Mouse (Mus musculus) right cerebral cortex, postnatal 36 days (tissue): ENCODE measurements around the gene Procr.
"Not testable (repeated sequence)": the region's sequence is repeated elsewhere in the genome, so short reads cannot be mapped to it uniquely, and the experiment has no call there.

Source experiments
- DNase-seq, 2 experiments: peaks; one replicate each; pipeline ENCODE4 v3.0.0; 2022; ENCODE audit warnings: low spot score in 2 of 2, mixed read lengths in 1 of 2

Procr gene

DNA sequence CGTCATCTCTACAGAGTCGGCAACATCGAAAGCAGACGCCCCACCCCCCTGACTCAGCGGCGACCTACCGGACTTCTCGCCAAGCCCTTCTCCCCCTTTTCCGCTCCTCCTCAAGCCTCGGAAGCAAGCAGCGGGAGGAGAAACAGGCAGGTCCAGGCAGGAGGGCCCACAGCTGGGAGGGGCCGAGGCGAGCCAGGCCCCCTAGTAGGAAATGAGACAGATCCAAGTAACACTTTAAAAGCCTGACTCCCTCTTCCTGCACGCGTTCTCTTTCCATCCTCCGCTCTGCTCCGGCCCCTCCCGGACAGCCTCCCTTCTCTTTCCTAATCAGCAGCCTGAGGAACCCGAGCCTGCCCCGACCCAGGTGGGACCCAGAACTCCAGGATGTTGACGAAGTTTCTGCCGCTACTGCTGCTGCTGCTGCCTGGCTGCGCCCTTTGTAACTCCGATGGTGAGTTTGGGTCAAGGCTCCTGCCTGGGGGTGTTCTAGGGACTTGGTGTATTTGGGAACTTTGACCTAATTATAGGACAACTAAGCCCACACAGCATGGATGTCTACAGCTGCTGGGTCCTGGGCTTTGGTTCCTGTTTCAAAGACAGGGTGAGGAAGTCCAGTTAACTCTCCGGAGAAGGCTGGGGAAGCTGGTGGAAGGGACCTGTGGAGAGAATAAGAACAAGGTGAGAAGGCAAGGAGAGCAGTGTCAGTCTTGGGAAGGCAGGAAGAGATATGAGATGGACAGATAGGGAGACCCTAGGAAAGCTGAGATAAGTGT, at the start of gene Procr:
Gene Procr, plus strand, starts transcription at position 104 of the 773 bp plus-strand sequence.
- DNase-seq: no peak

DNA sequence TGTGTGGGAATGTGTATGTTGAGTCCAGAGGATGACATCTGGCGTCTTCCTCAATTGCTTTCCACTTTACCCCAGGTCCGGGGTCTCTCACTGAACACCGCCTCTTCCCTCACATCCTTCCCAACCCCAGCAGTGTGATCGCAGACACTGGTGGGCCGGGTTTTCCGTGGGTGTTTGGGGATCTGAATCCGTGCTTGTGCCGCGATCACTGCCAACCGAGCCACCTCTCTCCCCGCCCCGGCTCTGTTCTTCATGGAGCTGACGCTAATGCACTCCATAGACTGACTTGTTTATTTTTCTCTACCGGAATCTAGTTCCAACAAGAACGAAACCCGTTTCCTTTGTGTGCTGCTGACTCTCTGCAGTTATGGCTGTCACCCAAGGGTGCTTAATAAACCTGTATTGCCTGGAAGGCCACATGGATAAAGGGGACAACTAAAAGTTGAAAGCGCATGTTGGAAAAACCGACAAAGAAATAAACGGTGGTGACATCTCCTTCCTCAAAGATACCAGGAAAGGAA, 49.5 kb upstream of the Procr start:
- no peak for DNase-seq

DNA sequence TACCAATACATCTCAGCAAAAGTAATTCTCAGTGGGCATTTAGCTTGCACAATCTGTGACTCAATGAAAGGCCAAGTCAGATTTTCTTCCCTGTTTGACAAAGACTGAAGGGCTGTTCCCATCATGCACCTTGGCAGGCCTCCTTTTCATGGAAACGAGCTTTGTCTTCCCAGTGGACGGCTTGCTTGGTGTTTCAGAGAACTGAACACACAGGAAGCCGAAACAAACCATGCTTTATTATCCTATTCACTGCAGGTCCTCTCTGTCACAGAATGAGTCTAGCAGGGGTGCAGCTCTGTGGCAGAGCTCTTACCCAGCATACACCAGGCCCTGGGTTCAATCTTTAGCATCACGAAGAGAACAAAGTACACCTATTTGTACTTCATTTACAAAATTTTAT, 47.3 kb upstream of the Procr start:
- DNase-seq: no peak

DNA sequence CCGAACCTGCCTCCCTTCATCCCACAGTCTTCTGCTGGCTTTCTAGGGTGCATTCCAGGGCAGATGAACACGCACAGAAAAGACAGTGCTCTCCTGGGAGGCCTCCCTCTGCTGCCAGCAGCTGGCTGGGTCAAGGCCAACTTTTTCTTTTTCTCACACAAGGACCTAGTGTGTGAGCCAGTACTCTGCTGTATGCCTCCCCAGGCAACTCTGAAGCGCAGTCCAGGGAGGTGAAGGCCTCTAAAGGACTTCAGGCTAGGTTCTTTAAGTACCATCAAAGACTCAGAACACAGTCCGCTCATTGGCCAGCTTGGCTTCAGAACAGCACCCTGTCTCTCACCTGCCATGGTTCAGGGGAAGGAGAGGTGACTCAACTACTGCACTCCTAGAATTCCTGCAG, 43.7 kb upstream of the Procr start:
- peak; percentile 20 to 28 for DNase-seq

DNA sequence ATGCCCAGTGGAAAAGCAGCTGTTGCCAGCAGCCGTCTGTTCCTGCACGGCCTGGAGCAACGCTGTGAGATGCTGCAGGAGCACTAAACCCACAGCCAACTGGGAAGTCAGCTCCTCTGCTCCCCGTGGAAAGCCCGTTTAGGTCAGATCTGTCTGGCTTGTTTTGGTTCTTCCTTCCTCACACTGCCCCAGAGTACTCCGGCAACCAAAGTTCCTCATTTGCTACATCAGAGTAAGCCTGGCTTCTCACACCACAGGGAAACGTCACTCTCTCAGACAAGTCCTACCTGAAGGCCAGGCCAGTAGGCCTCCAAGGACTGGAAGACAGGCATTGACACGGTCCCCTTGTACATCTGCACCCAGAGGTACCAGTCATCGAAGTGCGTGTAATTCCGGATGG, 40.4 kb upstream of the Procr start:
- DNase-seq: no peak

DNA sequence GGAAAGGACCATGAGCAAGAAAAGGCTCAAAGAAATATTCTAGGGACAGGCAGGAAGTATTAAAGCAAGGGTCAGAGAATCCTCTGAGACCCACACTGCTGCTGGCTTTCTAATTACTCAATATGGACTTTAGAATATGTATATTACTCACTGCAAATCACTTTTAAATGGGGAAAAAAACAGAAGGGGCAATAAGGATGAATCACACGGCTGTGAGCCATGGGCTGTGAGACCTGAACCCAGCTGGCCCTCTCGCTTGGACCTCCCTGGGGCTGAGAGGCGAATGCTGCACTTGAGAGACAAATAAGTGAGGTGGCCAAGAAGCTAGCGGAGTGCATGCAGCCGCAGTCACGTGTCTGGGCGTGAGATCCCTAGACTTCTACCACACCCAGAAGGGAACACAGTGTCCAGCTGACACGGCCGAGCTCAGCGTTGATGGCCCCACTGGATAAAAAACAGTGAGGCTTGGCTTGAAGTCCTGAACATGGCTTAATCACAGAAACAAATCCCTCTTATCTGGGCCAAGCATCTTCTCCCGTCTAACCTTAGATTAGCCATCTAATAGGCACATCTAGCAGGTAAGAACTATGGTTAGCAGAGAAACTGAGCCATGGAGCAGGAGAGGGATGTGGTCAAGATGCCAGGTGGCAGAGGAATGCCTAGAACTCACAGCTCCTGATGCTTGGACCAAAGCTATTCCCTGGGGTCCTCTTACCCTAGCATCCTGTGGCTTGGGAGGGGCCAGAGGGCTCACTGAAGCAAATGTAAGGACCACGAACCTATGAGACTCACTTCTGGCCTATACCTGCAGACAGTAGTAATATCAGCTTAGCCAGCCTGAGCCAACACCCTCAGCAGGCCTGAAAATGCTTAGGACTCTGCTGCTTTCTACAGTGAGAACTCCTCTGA, 33.6 kb upstream of the Procr start:
- DNase-seq: no peak

DNA sequence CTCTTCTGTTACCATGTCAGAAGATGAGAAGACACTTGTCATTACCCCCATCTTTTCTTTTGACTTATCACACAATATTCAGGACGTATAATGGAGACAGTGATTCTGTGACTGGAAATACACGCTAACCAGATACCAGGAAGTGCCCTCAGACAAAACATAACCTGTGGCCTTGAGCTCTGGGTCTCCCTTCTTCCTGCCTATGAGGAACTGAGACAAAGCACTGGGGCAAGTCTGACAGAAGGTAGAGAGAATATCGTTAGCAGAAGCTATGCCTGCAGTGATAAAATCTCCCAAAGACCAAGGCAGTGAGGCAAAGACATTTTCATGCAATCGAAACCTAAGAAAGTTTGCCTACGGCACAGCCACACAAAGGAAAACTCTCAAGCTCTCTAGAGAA, 30.3 kb upstream of the Procr start:
- no peak for DNase-seq

DNA sequence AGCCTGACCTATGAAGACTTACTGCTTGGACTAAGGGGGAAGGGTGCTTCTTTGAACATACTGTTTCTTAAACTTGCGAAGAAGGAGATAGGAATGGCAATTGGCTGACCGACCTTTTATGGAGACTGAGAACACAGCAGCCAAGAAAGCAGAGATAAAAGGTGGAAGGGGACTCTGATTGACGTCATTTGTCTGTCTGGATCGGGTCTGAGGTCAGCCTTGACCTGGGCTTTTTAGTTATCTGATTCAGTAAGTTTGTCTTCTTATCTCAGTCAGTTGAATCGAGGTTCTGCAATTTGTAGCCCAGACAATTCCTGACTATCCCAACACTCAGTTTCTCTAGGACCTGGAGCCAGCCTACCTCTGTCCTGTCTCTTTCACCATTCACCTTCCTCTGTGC, 26.9 kb upstream of the Procr start:
- DNase-seq: no peak

DNA sequence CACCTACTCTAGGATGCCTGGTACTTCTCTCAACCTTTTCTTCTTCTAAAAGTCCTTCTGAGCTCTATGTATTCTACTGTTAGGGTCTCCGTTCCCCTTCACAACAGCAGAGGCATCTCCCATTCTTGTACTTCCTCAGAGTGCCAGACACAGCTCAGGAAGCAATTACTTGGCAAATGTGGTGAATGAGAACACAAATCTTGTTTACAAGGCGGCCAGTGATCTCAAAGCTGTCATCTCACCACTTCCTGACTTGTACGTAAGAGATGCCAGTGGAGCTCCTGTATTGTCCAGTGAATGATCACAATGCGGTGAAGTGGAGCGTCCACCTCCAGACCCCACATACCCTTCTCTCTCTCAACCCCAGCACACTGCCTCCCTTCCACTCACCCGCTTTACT, 26.4 kb upstream of the Procr start:
- no peak for DNase-seq

DNA sequence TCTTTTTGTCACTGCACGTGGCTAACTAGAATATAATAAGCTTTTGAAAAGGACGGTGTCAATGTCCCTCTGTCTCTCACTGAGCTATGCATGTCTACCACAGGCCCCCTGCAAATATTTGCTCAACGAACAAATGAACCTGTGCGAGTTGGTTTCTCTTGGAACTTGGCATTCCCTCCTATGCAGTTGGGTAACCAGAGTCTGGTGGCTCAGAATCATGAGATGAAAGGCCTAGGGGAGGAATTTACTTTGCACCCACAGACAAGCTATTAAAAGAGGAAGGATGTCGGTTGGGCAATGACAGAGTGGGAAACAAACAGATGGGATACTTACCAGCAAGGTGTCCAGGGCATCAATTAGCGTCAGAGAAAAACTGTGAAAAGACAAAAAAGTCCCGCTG, 24.6 kb upstream of the Procr start:
- DNase-seq: no peak

DNA sequence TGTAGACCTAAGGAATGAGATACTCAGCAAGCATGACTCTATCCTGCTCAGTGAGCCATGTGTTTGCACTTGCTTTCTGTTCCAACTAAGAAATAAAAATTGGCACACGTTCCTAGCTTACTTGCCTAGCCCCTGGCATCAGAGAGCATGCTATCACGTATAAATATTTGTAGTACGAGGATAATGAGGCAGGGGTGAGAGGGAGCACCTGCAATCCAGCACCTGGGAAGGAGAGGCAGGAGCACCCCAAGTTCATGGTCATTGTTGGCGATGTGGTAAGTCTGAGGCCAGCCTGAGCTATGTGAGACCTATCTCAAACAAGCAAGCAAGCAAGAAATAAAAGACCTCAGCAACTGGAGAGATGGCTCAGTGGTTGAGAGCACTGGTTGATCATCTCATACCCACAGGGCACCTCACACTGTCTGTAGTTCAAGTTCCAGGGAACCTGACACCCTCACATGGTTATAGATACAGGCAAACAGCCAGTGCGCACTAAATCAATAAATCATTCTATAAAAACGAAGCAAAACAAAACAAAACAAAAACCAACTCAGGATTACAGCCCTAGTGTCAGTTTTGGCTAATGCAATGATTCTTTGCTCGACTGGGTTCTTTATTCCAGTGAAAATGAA, 23.0 kb upstream of the Procr start:
- DNase-seq: no peak

DNA sequence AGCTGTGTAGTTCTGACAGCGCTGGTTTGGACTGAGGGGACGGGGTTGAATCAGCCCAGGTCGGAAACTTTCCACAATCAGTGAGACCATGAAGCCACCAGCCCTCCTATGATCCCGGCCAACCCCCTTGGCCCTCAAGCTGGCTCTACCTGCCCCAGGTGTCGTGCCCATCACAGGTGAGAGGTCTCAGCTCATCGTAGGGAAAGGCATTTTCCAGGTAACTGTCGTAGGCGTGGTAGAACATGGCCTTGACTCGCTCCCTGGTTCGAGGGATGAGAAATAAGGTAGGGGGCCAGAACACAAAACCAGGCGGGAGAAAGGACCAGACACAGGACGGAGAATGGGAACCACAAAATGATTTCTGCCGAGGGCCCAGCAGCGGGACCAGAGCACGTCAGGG, 22.2 kb upstream of the Procr start:
- DNase-seq: no peak

DNA sequence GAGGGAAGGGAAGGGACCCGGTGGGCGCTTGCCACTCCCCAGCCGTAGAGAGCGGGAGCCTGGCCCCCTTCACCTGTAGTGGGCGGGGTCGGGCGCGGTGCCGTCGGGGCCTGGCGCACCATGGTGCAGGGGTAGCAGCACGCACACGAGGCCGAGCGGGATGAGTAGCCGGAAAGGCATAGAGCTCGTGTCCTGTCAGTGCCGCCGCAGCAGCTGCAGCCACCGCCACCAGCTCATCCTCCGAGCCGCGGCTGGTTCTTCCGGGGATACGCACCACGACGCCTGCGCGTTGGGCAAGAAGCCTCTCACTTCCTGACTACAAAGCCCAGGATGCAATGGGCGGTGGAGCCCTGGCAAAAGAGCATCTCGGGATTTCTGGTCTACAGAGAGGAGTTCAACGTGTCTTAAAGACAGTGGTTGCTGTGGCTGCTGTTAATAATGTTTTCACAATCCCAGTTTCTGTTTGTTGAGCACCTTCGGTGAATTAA, 21.7 kb upstream of the Procr start, which contains the start of gene Edem2:
Gene Edem2, minus strand, starts transcription at position 318 of the 488 bp plus-strand sequence.
- peak; percentile 87 to 92 for DNase-seq

DNA sequence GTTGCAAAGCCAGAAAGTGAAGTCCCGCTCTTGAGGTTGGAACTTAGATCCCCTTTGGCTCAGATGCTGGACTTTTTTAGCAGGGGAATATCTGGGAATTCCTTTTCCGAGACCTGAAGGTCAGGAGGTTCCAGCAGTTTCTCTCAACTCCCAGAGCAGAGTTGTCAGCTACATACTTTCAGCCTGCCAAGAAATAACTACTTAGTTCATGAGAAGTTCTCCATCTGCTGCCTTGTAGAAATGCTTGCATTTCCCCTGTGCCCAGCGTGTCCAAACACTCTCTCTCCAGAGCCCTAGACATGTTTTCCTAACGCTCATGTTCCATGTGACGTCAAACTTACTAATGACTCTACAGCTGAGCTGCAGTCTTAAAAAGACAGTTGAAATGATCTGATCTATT, 15.8 kb upstream of the Procr start:
- DNase-seq: no peak

DNA sequence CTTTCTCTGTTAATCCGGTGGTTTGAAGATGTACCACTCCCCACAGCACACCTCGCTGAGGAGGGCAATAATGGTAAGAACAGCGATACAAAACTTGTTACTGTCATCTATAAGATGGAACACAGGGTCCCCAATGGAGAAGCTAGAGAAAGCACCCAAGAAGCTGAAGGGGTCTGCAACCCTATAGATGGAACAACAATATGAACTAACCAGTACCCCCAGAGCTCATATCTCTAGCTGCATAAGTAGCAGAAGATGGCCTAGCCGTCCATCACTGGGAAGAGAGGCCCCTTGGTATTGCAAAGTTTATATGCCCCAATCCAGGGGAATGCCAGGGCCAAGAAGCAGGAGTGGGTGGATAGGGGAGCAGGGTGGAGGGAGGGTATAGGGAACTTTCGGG, 15.2 kb upstream of the Procr start, which contains the start of gene Gm17581:
Gene Gm17581, minus strand, starts transcription at position 101 of the 400 bp plus-strand sequence.
- DNase-seq: not testable (repeated sequence)

DNA sequence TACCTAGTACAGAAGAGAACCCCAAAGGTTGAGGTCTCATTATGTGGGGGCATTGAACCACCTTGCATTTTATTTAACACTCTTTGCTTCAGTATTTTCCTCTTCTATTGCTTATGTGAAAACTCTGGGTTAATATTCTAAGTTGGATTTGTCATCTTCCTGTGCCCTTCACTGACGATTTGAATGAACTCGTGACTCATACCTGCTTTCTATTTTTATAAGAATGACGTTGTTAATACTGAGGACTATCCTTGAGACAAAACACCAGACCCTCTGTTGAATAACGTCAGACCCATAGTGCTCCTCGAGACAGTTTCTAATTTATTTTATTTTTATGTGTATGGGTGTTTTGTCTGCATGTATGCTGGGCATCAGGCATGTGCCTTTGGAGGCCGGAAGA, 14.0 kb upstream of the Procr start:
- DNase-seq: no peak

DNA sequence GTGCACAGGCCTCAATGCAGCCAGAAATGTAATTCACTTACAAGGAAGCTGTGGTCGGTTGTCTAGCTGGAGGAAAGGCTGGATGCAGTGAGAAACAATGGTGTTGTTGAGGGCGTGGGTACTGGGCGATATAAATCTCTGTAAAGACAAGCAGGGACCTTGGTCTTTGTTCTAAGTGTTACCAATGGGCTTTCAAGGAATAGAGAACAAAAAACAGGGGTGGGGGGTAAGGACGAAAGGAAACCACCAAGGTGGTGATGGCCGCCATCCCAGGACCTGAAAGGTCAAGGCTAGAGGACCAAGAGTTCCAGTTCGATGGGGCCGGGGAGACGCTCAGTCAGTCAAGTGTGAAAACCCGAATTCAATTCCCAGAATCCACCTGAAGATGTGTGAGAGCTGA, 13.1 kb upstream of the Procr start:
- no peak for DNase-seq

DNA sequence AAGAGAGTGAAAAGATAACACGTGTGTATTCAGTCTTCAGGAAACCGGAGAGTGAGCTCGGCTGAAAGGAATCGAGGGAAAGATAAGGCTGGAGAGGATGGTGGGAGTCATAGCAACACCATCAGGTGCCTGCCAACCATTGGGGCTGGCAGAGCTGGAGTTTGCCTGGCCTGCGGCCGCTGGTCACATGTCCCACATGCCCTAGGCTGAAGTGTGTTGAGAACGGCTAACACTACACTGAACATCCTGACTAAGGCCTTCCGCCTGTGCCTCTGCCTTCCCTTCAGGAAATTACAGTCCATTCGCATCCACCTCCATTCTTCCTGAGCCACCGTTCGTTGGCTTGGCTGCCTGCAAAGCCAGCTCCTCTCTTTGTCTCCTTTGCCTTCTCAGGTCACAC, 8.7 kb upstream of the Procr start:
- no peak for DNase-seq

DNA sequence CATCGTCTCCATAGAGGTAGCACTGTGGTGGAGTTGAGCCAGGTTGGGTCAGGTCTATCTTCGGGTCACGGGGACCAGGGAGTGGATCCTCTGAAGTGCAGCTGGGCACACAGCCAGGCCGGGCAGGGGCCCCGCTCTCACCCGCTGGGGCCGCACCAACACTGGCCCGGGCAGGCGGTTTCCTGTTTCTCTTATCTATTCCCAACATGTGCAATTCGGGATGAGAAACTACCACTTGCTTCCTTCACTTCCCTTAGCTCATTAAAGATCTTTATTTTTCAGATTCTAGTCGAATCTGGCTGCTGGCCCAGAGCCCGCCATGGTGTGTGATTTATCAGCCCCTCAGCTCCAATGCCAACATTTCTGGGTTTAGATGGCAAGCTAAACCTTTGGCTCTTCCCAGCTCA, 8.0 kb upstream of the Procr start:
- no peak for DNase-seq

DNA sequence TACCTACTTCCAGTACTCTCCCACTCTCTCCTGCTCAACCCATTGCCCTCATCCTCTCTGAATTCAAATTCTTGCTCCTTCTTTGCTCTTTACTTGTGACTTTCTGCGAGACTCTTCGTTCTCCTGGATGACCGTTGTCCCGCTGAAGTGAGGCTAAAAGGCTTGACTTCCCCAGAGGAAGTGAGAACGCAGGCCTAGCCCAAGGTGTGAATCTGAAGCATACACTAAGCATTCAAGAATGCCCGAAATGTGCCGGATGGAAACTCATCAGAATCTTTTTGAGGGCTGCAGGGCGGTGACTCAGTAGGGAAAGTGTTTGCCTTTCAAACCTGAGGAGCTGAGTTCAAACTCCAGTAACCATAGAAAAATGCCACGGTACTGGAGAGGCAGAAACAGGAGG, 7.6 kb upstream of the Procr start:
- no peak for DNase-seq

DNA sequence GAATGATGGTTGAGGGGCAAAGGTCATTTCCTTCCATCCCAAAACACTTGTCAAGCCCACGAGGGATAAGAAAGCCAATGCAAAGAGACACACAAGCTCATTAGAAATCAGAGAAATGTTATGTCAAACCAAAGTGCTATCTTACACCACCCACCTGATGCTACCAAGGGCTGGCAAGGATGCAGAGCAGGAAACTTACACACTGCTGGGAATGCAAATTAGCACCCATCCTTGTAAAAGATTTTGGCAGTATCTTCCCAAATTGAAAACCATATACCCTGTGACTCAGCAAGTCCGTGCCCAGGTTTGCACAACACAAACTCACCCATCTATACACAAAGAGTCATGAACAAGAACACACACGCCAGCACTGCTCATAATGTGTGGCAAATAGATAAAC, 5.4 kb upstream of the Procr start:
- no peak for DNase-seq

DNA sequence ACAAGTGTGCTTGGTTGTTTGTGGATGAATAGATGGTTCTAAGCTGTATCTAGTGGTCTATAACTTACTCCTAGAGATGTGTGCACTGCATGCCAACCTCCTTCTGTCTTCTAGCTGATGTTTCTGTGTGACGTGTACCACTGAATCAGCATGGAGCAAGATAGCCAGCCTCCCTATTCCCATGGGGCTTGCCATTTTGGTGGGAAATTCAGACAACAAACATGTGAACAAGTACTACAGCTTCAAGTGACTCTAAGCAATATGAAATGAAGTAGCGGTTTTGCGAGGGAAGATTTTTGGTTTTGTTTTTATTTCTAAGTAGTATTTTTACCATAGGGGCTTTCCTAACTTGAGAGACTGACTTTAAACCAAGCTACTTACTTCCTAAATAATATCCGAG, 1.5 kb upstream of the Procr start:
- no peak for DNase-seq
